Mouse (Mus musculus) T-helper 17 cell (primary cell): ENCODE measurements around the gene Lpcat3.
"Not testable (repeated sequence)": the region's sequence is repeated elsewhere in the genome, so short reads cannot be mapped to it uniquely, and the experiment has no call there.

Experiments used
- in situ Hi-C, 2 experiments: fragments of 300-600 bp; cut with MboI, MseI; formaldehyde crosslinking; loops; 1 replicate in 1 of 2; 2 replicates in 1 of 2; pipeline ENCODE4 v1.15.1; 2025; ENCODE audit warnings: high pct_unique_total_duplicates in 2 of 2

Lpcat3 gene

GRCm38 (mm10) chr6:124676171-124676570, 13.3 kb downstream of the Lpcat3 start:
- in situ Hi-C loops: no loop called here

- in situ Hi-C loops: no loop called here
Measured at GRCm38 (mm10) chr6:124678769-124679168, 15.9 kb downstream of the Lpcat3 start.

- in situ Hi-C loops: no loop called here
Measured at GRCm38 (mm10) chr6:124679486-124679885, 16.7 kb downstream of the Lpcat3 start.

GRCm38 (mm10) chr6:124682291-124682690, 19.5 kb downstream of the Lpcat3 start:
- in situ Hi-C loops: not testable (repeated sequence)

- in situ Hi-C loops: no loop called here
Measured at GRCm38 (mm10) chr6:124683591-124684417, 21.0 kb downstream of the Lpcat3 start.

GRCm38 (mm10) chr6:124685606-124686386, 23.0 kb downstream of the Lpcat3 start:
- in situ Hi-C loops: no loop called here

- in situ Hi-C loops: not testable (repeated sequence)
Measured at GRCm38 (mm10) chr6:124686644-124687043, 23.8 kb downstream of the Lpcat3 start.

- in situ Hi-C loops: no loop called here
Measured at GRCm38 (mm10) chr6:124688151-124688758, 25.4 kb downstream of the Lpcat3 start.

- in situ Hi-C loops: no loop called here
Measured at GRCm38 (mm10) chr6:124689011-124689410, 26.2 kb downstream of the Lpcat3 start.

GRCm38 (mm10) chr6:124690517-124690916, 27.7 kb downstream of the Lpcat3 start:
- in situ Hi-C loops: no loop called here

- in situ Hi-C loops: no loop called here
Measured at GRCm38 (mm10) chr6:124693243-124693981, 30.6 kb downstream of the Lpcat3 start.

GRCm38 (mm10) chr6:124694166-124694955, 31.5 kb downstream of the Lpcat3 start:
- in situ Hi-C loops: no loop called here

GRCm38 (mm10) chr6:124696441-124697150, 33.8 kb downstream of the Lpcat3 start:
- in situ Hi-C loops: no loop called here

- in situ Hi-C loops: no loop called here
Measured at GRCm38 (mm10) chr6:124698751-124699150, 35.9 kb downstream of the Lpcat3 start.

GRCm38 (mm10) chr6:124699366-124699765, 36.5 kb downstream of the Lpcat3 start:
- in situ Hi-C loops: no loop called here

GRCm38 (mm10) chr6:124699962-124700610, 37.3 kb downstream of the Lpcat3 start:
- in situ Hi-C loops: no loop called here

- in situ Hi-C loops: no loop called here
Measured at GRCm38 (mm10) chr6:124701338-124701737, 38.5 kb downstream of the Lpcat3 start.

GRCm38 (mm10) chr6:124702102-124702783, 39.4 kb downstream of the Lpcat3 start:
- in situ Hi-C loops: no loop called here

GRCm38 (mm10) chr6:124702784-124703103, 39.9 kb downstream of the Lpcat3 start:
- in situ Hi-C loops: no loop called here
